Comparison of ENCODE assay signal across 29 mouse cellular contexts in genomic region chr7:128080012-128080411, GRCm38 (mm10). TPM values are rescaled to one million over a fixed set of nuclear protein-coding genes. Genes with fewer than 3 reads are reported as not detected.
DNase-seq lines count a peak whose midpoint lies in the region; ATAC-seq and TF ChIP-seq lines count a peak whose summit lies in the region.
"Had no signal": no experiment of that assay in that cellular context is flagged by ENCODE, and none has a peak within 500 bp of the region (broad histone marks: within the 10 kb centered on the region; RNA-seq: fewer than 3 reads in every experiment).

No protein-coding gene starts in this region.

- in situ Hi-C loops in ES-E14 (cut with MboI; ENCODE audit: low sequenced_read_pairs in 2 of 2, unreplicated experiment in 2 of 2), result no loop called here

- no peaks in the 10 kb centered on the region for H3K9me3 ChIP-seq in ES-E14 (ENCODE audit: control insufficient read depth, insufficient read depth, low read depth, low read length)
- H3K9me3 ChIP-seq in stomach, postnatal 0 days (ENCODE audit: control insufficient read depth, low read length), result no peaks in the 10 kb centered on the region
- no peaks in the 10 kb centered on the region for H3K9me3 ChIP-seq in midbrain, embryonic 15.5 days
- H3K9me3 ChIP-seq: forebrain, embryonic 12.5 days; G1E; limb, embryonic 13.5 days; liver, embryonic 15.5 days; midbrain, embryonic 12.5 days; neural tube, embryonic 15.5 days; stomach, embryonic 15.5 days had no signal

- H3K36me3 ChIP-seq in ES-E14 (ENCODE audit: control insufficient read depth, insufficient read depth, low read length, poor library complexity, severe bottlenecking), result no peaks in the 10 kb centered on the region
- no peaks in the 10 kb centered on the region for H3K36me3 ChIP-seq in stomach, postnatal 0 days (ENCODE audit: control insufficient read depth, insufficient read depth, low read length)
- H3K36me3 ChIP-seq in midbrain, embryonic 15.5 days (replicated peaks), result no peaks in the 10 kb centered on the region
- H3K36me3 ChIP-seq: forebrain, embryonic 12.5 days; G1E; limb, embryonic 13.5 days; liver, embryonic 15.5 days; midbrain, embryonic 12.5 days; neural tube, embryonic 15.5 days; stomach, embryonic 15.5 days had no signal

- H3K4me1 ChIP-seq in ES-E14 (ENCODE audit: control insufficient read depth in 2 of 2, insufficient read depth in 2 of 2, low read length in 2 of 2, poor library complexity in 1 of 2), result peaks cover 2 to 3% of the 10 kb centered on the region in 2 experiments; a peak in 2 of 4 replicates
- no peaks in the 10 kb centered on the region for H3K4me1 ChIP-seq in stomach, postnatal 0 days (replicated peaks; ENCODE audit: control insufficient read depth, insufficient read depth)
- H3K4me1 ChIP-seq in midbrain, embryonic 15.5 days, result no peaks in the 10 kb centered on the region
- H3K4me1 ChIP-seq: forebrain, embryonic 12.5 days; limb, embryonic 13.5 days; liver, embryonic 15.5 days; midbrain, embryonic 12.5 days; neural tube, embryonic 15.5 days; stomach, embryonic 15.5 days had no signal

- WGBS in stomach, postnatal 0 days, result 76% methylated on average over 8 of the region's 8 CpGs
- WGBS in midbrain, embryonic 15.5 days, result 82% methylated on average over 8 of the region's 8 CpGs

- no peak for ATAC-seq in CD4-positive, CD25-positive, alpha-beta regulatory T cell, adult 4 months
- no peak for ATAC-seq in stomach, postnatal 0 days (ENCODE audit: low FRiP score, low TSS enrichment)
- no peak for ATAC-seq in midbrain, embryonic 15.5 days (replicated peaks)
- ATAC-seq: hindbrain, embryonic 16.5 days; intestine, embryonic 16.5 days had no signal

- no peak for TF ChIP-seq CTCF in stomach, postnatal 0 days (IDR thresholded peaks at IDR 0.05; ENCODE audit: low read depth)

- H3K4me2 ChIP-seq in stomach, postnatal 0 days (replicated peaks; ENCODE audit: low read depth), result no peak overlapping the region
- no peak overlapping the region for H3K4me2 ChIP-seq in midbrain, embryonic 15.5 days
- H3K4me2 ChIP-seq: forebrain, embryonic 12.5 days; limb, embryonic 13.5 days; liver, embryonic 15.5 days; midbrain, embryonic 12.5 days; neural tube, embryonic 15.5 days; stomach, embryonic 15.5 days had no signal

- H3K4me3 ChIP-seq in ES-E14 (ENCODE audit: insufficient read depth in 1 of 2, low read depth in 1 of 2, low read length in 2 of 2, poor library complexity in 1 of 2, severe bottlenecking in 1 of 2), result no peak overlapping the region; a peak in 1 of 4 replicates
- H3K4me3 ChIP-seq in stomach, postnatal 0 days (ENCODE audit: low read depth, low read length), result no peak overlapping the region
- no peak overlapping the region for H3K4me3 ChIP-seq in midbrain, embryonic 15.5 days
- H3K4me3 ChIP-seq: forebrain, embryonic 12.5 days; gastrocnemius, adult 2 months; limb, embryonic 13.5 days; liver, embryonic 15.5 days; midbrain, embryonic 12.5 days; neural tube, embryonic 15.5 days; stomach, embryonic 15.5 days had no signal

- DNase-seq in CD4-positive, CD25-positive, alpha-beta regulatory T cell, adult 2 months (ENCODE audit: low read depth, low spot score), result peak; percentile 46
- DNase-seq in ES-E14 (ENCODE audit: low read depth, low spot score), result peak; percentile 68
- peak; percentile 10 for DNase-seq in stomach, postnatal 0 days (ENCODE audit: low spot score)
- peak; percentile 64 to 82 for DNase-seq in thymus, postnatal 36 days
- no peak for DNase-seq in urinary bladder, adult 18-20 months (ENCODE audit: low spot score in 2 of 2)
- DNase-seq in natural killer cell, adult 2 months (ENCODE audit: low spot score in 2 of 2), result no peak
- DNase-seq: cerebellum, adult 9-10 months; gastrocnemius, adult 2 months; right cerebral cortex, postnatal 25 days had no signal

- no peak for TF ChIP-seq EP300 in stomach, postnatal 0 days (optimal IDR thresholded peaks at IDR 0.05)

- H3K9ac ChIP-seq in ES-E14 (ENCODE audit: insufficient read depth, low read depth, low read length, poor library complexity, severe bottlenecking), result no peak overlapping the region
- no peak overlapping the region for H3K9ac ChIP-seq in stomach, postnatal 0 days (ENCODE audit: low read length)
- H3K9ac ChIP-seq in midbrain, embryonic 15.5 days, result no peak overlapping the region
- H3K9ac ChIP-seq: forebrain, embryonic 12.5 days; limb, embryonic 13.5 days; liver, embryonic 15.5 days; midbrain, embryonic 12.5 days; neural tube, embryonic 15.5 days; stomach, embryonic 15.5 days had no signal

- no peaks in the 10 kb centered on the region for H3K27me3 ChIP-seq in stomach, postnatal 0 days (ENCODE audit: control insufficient read depth, insufficient read depth, low read length)
- no peaks in the 10 kb centered on the region for H3K27me3 ChIP-seq in midbrain, embryonic 15.5 days (replicated peaks)
- H3K27me3 ChIP-seq: forebrain, embryonic 12.5 days; limb, embryonic 13.5 days; liver, embryonic 15.5 days; midbrain, embryonic 12.5 days; neural tube, embryonic 15.5 days; stomach, embryonic 15.5 days had no signal

- H3K27ac ChIP-seq in ES-E14 (ENCODE audit: insufficient read depth, low read depth, low read length, poor library complexity, severe bottlenecking), result 0 out of 2 replicates have a peak overlapping the region, but pooled peaks have one; percentile 27
- no peak overlapping the region for H3K27ac ChIP-seq in stomach, postnatal 0 days (replicated peaks)
- H3K27ac ChIP-seq in midbrain, embryonic 15.5 days, result no peak overlapping the region
- H3K27ac ChIP-seq: forebrain, embryonic 12.5 days; gastrocnemius, adult 2 months; limb, embryonic 13.5 days; liver, embryonic 15.5 days; macrophage; midbrain, embryonic 12.5 days; neural tube, embryonic 15.5 days; stomach, embryonic 15.5 days had no signal

TF ChIP-seq in ES-E14, 5 proteins besides CTCF, POLR2A, EP300 and RAD21:
- TF ChIP-seq CHD2 (IDR thresholded peaks at IDR 0.05; ENCODE audit: low read depth, low read length) (peak; percentile 64), HCFC1 (IDR thresholded peaks at IDR 0.05; ENCODE audit: borderline replicate concordance, insufficient read depth, low read length) (no peak), MAFK (IDR thresholded peaks at IDR 0.05; ENCODE audit: insufficient read depth, low read depth, low read length) (no peak), ZC3H11A (IDR thresholded peaks at IDR 0.05; ENCODE audit: borderline replicate concordance, low read depth, low read length) (no peak), ZNF384 (IDR thresholded peaks at IDR 0.05; ENCODE audit: low read depth, low read length) (no peak)

RNA-seq across cellular contexts. Expression of gene Gm49368, which starts 17.5 kb away (rescaled TPM):
- polyA plus RNA-seq in CD4-positive, CD25-positive, alpha-beta regulatory T cell, adult 4 months (2017; shearing (Covaris generic)), result not detected
- total RNA-seq in ES-E14 (2012; rRNA removed), result not detected in 2 replicates
- not detected in 2 replicates for polyA plus RNA-seq in stomach, postnatal 0 days (2015; fragmentation: Nextera tagmentation; extraction: Ambion mirVana)
- polyA plus RNA-seq in midbrain, embryonic 15.5 days (2015; fragmentation: Nextera tagmentation; extraction: Ambion mirVana), result not detected in 2 replicates
- total RNA-seq: common myeloid progenitor, adult 5-6 weeks; G1E; gastrocnemius, adult 2 months; hematopoietic stem cell, adult 5-6 weeks; layer of hippocampus, postnatal 10 days had no signal
- polyA plus RNA-seq: embryonic facial prominence, embryonic 11.5 days; forebrain, embryonic 12.5 days; G1E; gonadal fat pad, adult 2 months; heart, embryonic 14.5 days; hindbrain, embryonic 16.5 days; intestine, embryonic 16.5 days; kidney, embryonic 14.5 days; limb, embryonic 13.5 days; lung, embryonic 16.5 days; midbrain, embryonic 12.5 days; neural tube, embryonic 15.5 days; stomach, embryonic 15.5 days had no signal

RNA-seq across cellular contexts. Expression of gene Itgam, which starts 17.6 kb away (rescaled TPM):
- polyA plus RNA-seq in CD4-positive, CD25-positive, alpha-beta regulatory T cell, adult 4 months (2017; shearing (Covaris generic)), result under 1 TPM; 0.56 to 0.70 TPM
- total RNA-seq in ES-E14 (2012; rRNA removed), result 0.42 and 1.0 TPM in 2 replicates
- 0.91 and 0.99 TPM in 2 replicates for polyA plus RNA-seq in stomach, postnatal 0 days (2015; fragmentation: Nextera tagmentation; extraction: Ambion mirVana)
- polyA plus RNA-seq in midbrain, embryonic 15.5 days (2015; fragmentation: Nextera tagmentation; extraction: Ambion mirVana), result 1.3 and 1.4 TPM in 2 replicates

RNA-seq across cellular contexts. Expression of gene Itgax, which starts 49.3 kb away (rescaled TPM):
- polyA plus RNA-seq in CD4-positive, CD25-positive, alpha-beta regulatory T cell, adult 4 months (2017; shearing (Covaris generic)), result not detected
- not detected in 2 replicates for total RNA-seq in ES-E14 (2012; rRNA removed)
- polyA plus RNA-seq in stomach, postnatal 0 days (2015; fragmentation: Nextera tagmentation; extraction: Ambion mirVana), result 0.19 and 0.22 TPM in 2 replicates
- polyA plus RNA-seq in midbrain, embryonic 15.5 days (2015; fragmentation: Nextera tagmentation; extraction: Ambion mirVana), result 0.04 and 0.08 TPM in 2 replicates
- total RNA-seq: layer of hippocampus, postnatal 10 days had no signal
- polyA plus RNA-seq: embryonic facial prominence, embryonic 11.5 days; G1E; limb, embryonic 13.5 days had no signal

Comparison
In these comparisons a context has a peak if more than half of its experiments do, and no peak if none do; other contexts are left out.
1. DNase-seq: peak in CD4-positive, CD25-positive, alpha-beta regulatory T cell, adult 2 months (single experiment), ES-E14 (single experiment), stomach, postnatal 0 days (single experiment) and thymus, postnatal 36 days (2 of 2); none in urinary bladder, adult 18-20 months (0 of 2) and natural killer cell, adult 2 months (0 of 2).